Mouse (Mus musculus): ENCODE measurements around the gene Rnase2a.
"Not testable (repeated sequence)": the region's sequence is repeated elsewhere in the genome, so short reads cannot be mapped to it uniquely, and the experiment has no call there.

Gene Rnase2a

GRCm38 (mm10) chr14:51256041-51256440 lies at the start of gene Rnase2a:
Rnase2a (minus strand) TSS chr14:51256112.
- no peak for DNase-seq (ENCODE audit: extremely low spot score)

GRCm38 (mm10) chr14:51291505-51291904 lies 35.6 kb upstream of the Rnase2a start:
- no peak for DNase-seq (ENCODE audit: extremely low spot score)

GRCm38 (mm10) chr14:51278515-51278914 lies 22.6 kb upstream of the Rnase2a start:
- not testable (repeated sequence) for DNase-seq (ENCODE audit: extremely low spot score)

GRCm38 (mm10) chr14:51268677-51269076 lies 12.8 kb upstream of the Rnase2a start:
- DNase-seq (ENCODE audit: extremely low spot score), result no peak

GRCm38 (mm10) chr14:51266113-51266512 lies 10.2 kb upstream of the Rnase2a start:
- peak; percentile 83 for DNase-seq (ENCODE audit: extremely low spot score)

GRCm38 (mm10) chr14:51265667-51266066 lies 9.8 kb upstream of the Rnase2a start:
- no peak for DNase-seq (ENCODE audit: extremely low spot score)

- no peak for DNase-seq (ENCODE audit: extremely low spot score)
Measured at GRCm38 (mm10) chr14:51262397-51262796, 6.5 kb upstream of the Rnase2a start.

- DNase-seq (ENCODE audit: extremely low spot score), result no peak
Measured at GRCm38 (mm10) chr14:51259741-51260140, 3.8 kb upstream of the Rnase2a start.

DNA sequence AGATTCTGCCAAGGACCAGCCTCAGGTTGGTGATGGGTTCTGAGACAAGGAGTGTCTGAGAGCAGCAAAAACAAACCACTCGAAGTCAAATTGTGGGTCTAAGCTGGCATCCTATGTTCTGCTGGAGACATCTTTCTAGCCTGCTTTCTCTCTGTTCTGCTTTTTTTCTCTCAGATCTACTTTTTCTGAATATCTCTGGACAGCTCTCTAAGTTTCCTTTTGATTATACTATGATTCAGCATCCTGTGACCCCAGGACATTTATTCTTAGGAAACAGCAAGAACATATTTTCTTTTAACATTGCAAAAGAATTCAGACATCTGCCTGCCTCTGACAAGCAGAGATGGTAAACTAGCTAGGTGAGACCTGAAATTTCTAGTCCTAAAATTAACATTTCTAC lies 2.3 kb downstream of the Rnase2a start:
- DNase-seq (ENCODE audit: extremely low spot score), result no peak

- not testable (repeated sequence) for DNase-seq (ENCODE audit: extremely low spot score)
Measured at GRCm38 (mm10) chr14:51252206-51252605, 3.7 kb downstream of the Rnase2a start.

- no peak for DNase-seq (ENCODE audit: extremely low spot score)
Measured at GRCm38 (mm10) chr14:51250348-51250747, 5.6 kb downstream of the Rnase2a start.

GRCm38 (mm10) chr14:51247736-51248135 lies 8.2 kb downstream of the Rnase2a start:
- DNase-seq (ENCODE audit: extremely low spot score), result no peak

DNA sequence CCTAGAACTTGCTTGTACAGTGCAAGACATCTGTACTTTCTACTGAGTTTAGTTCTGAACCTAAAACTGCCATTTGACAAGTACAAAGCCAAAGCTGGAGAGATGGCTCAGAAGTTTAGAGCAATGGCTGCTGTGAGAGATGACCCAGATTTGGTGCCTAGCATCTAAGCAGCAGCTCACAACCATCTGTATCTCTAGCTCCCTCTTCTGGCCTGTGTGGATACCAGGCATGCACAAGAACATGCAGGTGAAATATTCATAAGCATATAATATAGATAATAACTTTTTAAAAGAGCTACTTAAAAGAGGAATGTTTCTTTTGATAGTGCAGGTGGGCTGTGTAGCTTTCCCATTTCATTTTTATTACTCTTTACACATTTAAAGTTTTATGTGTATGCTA lies 15.0 kb downstream of the Rnase2a start:
- peak; percentile 16 for DNase-seq (ENCODE audit: extremely low spot score)

DNA sequence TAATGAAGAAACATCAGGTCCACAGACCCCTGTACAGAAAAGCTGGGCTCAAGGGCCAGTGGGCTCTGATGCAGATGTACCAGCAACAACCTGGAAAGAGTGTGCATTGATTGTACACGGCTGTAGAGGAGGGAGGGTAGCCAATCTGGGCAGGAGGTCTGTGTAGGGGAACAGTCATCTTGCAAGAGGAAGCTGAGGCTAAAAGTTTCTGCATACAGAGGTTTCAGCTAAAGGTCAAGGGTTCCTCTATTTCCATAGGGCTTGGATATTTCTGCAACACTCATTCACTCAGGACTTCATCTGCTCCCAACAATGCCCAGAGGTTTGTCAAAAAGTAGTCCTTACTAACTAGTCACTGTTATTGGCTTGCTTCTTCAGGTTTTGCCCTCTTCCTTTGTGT lies 18.4 kb downstream of the Rnase2a start:
- not testable (repeated sequence) for DNase-seq (ENCODE audit: extremely low spot score)

- DNase-seq (ENCODE audit: extremely low spot score), result not testable (repeated sequence)
Measured at GRCm38 (mm10) chr14:51229657-51230056, 26.3 kb downstream of the Rnase2a start.

GRCm38 (mm10) chr14:51220075-51220474 lies 35.8 kb downstream of the Rnase2a start:
- DNase-seq (ENCODE audit: extremely low spot score), result not testable (repeated sequence)

All from embryo, embryonic 9.5 days (tissue).